Mouse (Mus musculus): ENCODE data around the gene Tubb2b. TPM values are rescaled to one million over a fixed set of nuclear protein-coding genes. Genes with fewer than 3 reads are reported as not detected.

The Tubb2b gene
- polyA plus RNA-seq, 1 experiment from 2014 or later, result 36.7 TPM

DNA sequence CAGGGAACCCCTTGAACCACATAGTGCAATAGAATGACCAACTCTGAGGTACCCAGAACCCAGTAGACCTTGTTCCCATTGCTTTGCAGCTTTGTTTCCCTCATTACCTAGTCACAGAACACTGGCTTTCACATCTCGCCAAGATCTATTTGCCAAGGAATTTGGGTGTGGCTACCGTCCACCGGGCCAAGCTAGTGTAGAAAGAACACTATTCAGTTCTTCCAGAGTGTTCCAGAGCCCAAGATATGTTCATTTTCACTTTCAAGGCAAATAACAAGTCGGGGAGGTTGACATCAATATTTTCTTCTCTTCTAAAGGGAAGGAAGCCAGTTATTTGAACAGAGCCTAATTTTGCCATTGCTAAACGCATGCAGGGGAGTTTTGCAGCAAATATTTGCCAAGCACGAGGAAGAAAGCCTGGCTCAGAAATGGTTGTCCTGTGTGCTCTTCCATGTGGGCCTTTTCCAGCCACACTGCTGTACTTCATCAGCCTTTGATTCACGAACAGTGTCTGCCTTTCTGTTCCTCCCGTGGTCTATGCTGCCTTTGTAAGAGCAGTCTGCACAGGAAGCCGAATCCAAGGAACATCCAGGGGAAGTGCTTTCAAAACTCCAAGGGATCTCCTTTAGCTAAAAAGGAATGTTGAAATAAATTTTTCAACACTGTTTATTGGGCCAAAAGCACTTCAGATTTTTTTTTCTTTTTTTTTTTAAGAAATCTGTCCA is 46.1 kb downstream of the Tubb2b start:
- no peak overlapping the region for H3K4me3 ChIP-seq
- H3K27me3 ChIP-seq (replicated peaks), result no peaks in the 10 kb centered on the region
- H3K27ac ChIP-seq (replicated peaks), result no peak overlapping the region
- H3K4me2 ChIP-seq, result no peak overlapping the region
- no peaks in the 10 kb centered on the region for H3K36me3 ChIP-seq
- H3K4me1 ChIP-seq, result peaks cover 24% of the 10 kb centered on the region
- no peaks in the 10 kb centered on the region for H3K9me3 ChIP-seq
- ATAC-seq (ENCODE audit: extremely low read depth, insufficient number of reproducible peaks, low FRiP score, low TSS enrichment), result no peak
- WGBS, result 58% methylated on average over 9 of the region's 9 CpGs
- H3K9ac ChIP-seq, result no peak overlapping the region

GRCm38 (mm10) chr13:34081926-34082325 is 48.3 kb downstream of the Tubb2b start:
- no peak for ATAC-seq (ENCODE audit: extremely low read depth, insufficient number of reproducible peaks, low FRiP score, low TSS enrichment)
- H3K4me2 ChIP-seq, result no peak overlapping the region
- no peak overlapping the region for H3K4me3 ChIP-seq
- no peaks in the 10 kb centered on the region for H3K9me3 ChIP-seq
- H3K9ac ChIP-seq, result no peak overlapping the region
- 78% methylated on average over 4 of the region's 4 CpGs for WGBS
- no peak overlapping the region for H3K27ac ChIP-seq (replicated peaks)
- H3K4me1 ChIP-seq, result peaks cover 16% of the 10 kb centered on the region
- no peaks in the 10 kb centered on the region for H3K36me3 ChIP-seq
- H3K27me3 ChIP-seq (replicated peaks), result no peaks in the 10 kb centered on the region

GRCm38 (mm10) chr13:34079801-34080200 is 50.5 kb downstream of the Tubb2b start:
- Histone ChIP-seq H3K4me2 (no peak overlapping the region), H3K4me1 (peaks cover 18% of the 10 kb centered on the region), H3K27ac (replicated peaks) (no peak overlapping the region), H3K9ac (no peak overlapping the region), H3K4me3 (no peak overlapping the region), H3K27me3 (replicated peaks) (no peaks in the 10 kb centered on the region), H3K36me3 (peaks cover 16% of the 10 kb centered on the region), H3K9me3 (no peaks in the 10 kb centered on the region)
- WGBS, result 58% methylated on average over 3 of the region's 3 CpGs
- ATAC-seq (ENCODE audit: extremely low read depth, insufficient number of reproducible peaks, low FRiP score, low TSS enrichment), result no peak

GRCm38 (mm10) chr13:34078500-34079280 is 51.6 kb downstream of the Tubb2b start:
- H3K27ac ChIP-seq (replicated peaks), result no peak overlapping the region
- WGBS, result 37% methylated on average over 16 of the region's 16 CpGs

GRCm38 (mm10) chr13:34077492-34078271 is 52.6 kb downstream of the Tubb2b start, which contains the start of gene Tubb2a:
Gene Tubb2a, minus strand, starts transcription at chr13:34078007.
- Histone ChIP-seq H3K4me2 (peak within 1 kb of the TSS; percentile 87), H3K27me3 (replicated peaks) (no peaks in the 10 kb centered on the region), H3K9me3 (no peaks in the 10 kb centered on the region), H3K27ac (replicated peaks) (peak within 1 kb of the TSS; percentile 48; the same call in 1 of the 2 replicates), H3K4me1 (peaks cover 20% of the 10 kb centered on the region), H3K9ac (peak within 1 kb of the TSS; percentile 91), H3K4me3 (peak within 1 kb of the TSS; percentile 67), H3K36me3 (peaks cover 26% of the 10 kb centered on the region)
- ATAC-seq (ENCODE audit: extremely low read depth, insufficient number of reproducible peaks, low FRiP score, low TSS enrichment), result peak; percentile 80
- WGBS, result 1% methylated on average over 45 of the region's 45 CpGs

More at GRCm38 (mm10) chr13:34078500-34079280, 51.6 kb downstream of the Tubb2b start:
- Histone ChIP-seq H3K4me3 (peak overlapping the region; percentile 67), H3K27me3 (replicated peaks) (no peaks in the 10 kb centered on the region), H3K9ac (peak overlapping the region; percentile 91), H3K36me3 (peaks cover 22% of the 10 kb centered on the region), H3K4me2 (peak overlapping the region; percentile 87), H3K9me3 (no peaks in the 10 kb centered on the region), H3K4me1 (peaks cover 18% of the 10 kb centered on the region)
- no peak; the same call in 1 of the 2 replicates for ATAC-seq (ENCODE audit: extremely low read depth, insufficient number of reproducible peaks, low FRiP score, low TSS enrichment)

Other genes with a start within 250 kb of the Tubb2b start
- gene Serpinb6c, start 224.8 kb downstream of the Tubb2b start, polyA plus RNA-seq (2015; fragmentation: Nextera tagmentation; extraction: Ambion mirVana), result not detected in 2 replicates
- 23.7 and 29.7 TPM in 2 replicates for gene Nqo2, start 165.8 kb downstream of the Tubb2b start, polyA plus RNA-seq (2015; fragmentation: Nextera tagmentation; extraction: Ambion mirVana)
- 8.5 and 9.2 TPM in 2 replicates for gene Ripk1, start 128.1 kb downstream of the Tubb2b start, polyA plus RNA-seq (2015; fragmentation: Nextera tagmentation; extraction: Ambion mirVana)
- gene Serpinb6a, start 127.7 kb downstream of the Tubb2b start, polyA plus RNA-seq (2015; fragmentation: Nextera tagmentation; extraction: Ambion mirVana), result 47.7 and 52.0 TPM in 2 replicates
- 39.9 and 46.4 TPM in 2 replicates for gene Bphl, start 92.9 kb downstream of the Tubb2b start, polyA plus RNA-seq (2015; fragmentation: Nextera tagmentation; extraction: Ambion mirVana)
- gene Tubb2a, start 52.5 kb downstream of the Tubb2b start, polyA plus RNA-seq (2015; fragmentation: Nextera tagmentation; extraction: Ambion mirVana), result 140 and 144 TPM in 2 replicates
- gene Psmg4, start 32.5 kb upstream of the Tubb2b start, polyA plus RNA-seq (2015; fragmentation: Nextera tagmentation; extraction: Ambion mirVana), result 65.3 and 81.5 TPM in 2 replicates
- 4.5 and 5.5 TPM in 2 replicates for gene Slc22a23, start 214.7 kb upstream of the Tubb2b start, polyA plus RNA-seq (2015; fragmentation: Nextera tagmentation; extraction: Ambion mirVana)

Data from heart, embryonic 13.5 days (tissue).